Mouse (Mus musculus): Measurements from ENCODE around the gene BC048671.

Gene BC048671

DNA sequence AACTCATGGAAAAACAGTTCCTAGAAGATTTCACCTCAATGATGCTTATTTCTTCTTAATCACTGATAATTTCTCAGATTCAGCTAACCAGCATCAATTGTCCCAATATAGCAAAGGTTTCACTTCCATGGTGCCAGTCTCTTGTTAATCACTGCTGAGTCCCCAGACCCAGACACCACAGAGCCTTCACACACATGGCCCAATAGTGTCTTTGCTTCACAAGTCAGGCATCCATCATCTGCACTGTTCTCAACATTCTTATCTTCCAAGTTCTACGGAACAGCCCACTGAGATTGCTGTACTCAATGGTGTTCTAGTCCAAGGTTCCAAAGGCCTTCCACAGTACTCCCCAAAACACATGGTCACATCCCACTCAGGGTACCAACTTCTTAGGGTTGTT lies at the start of gene BC048671:
TSS of gene BC048671 (plus strand) at position 301 of the 400 bp plus-strand sequence.
- in situ Hi-C loops (cut with MboI, MseI) = no loop called here

DNA sequence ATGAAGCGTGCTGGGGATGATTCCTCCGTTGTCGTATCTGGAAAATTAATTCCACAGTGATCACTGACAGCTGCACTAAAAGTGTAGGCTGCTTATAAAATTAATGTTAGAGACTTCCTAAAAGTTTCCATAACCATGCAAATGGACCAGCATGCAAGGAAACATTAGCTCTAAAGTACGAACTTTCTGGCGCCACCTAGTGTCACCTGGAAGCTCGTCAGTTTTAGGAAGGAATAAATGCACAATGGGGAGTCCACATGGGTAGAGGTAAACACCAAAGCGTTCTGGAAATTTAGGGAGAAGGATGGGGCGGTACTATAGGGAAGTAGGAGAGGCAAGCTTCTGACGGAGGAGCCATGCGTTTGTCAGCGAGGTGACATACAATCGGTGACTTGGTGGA lies 12.8 kb upstream of the BC048671 start:
- in situ Hi-C loops (cut with MboI, MseI) = no loop called here

DNA sequence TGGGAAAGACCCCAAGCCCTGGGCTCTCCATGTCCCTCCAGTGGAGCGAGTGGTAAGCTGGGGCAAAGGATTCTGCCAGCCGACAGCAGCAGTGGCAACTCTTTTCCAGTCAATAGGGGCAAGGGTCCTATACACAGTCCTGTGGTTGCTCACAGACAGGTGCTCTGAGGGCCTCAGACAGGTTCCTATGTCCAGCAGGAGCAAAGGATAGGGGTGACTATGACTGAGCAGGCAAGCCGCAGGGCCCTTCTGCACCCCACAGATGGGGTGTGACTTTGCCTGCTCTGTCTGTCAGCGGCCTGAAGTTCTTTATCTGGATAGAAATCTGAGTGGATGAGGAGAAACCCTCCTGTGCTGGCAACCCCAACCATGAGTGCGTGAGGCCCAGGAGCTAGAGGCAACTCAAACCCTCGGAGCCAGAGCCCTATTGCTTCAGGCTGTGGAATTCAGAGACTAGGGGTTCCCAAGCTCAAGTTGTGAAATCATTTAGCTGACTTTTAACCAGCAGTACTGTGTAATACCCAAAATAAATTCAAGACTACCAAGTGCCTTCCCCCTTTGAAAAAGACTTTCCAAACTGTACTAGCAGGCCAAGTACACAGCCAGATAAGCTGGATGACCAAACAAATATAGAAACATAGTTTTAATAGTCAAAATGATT lies 5.4 kb downstream of the BC048671 start:
- in situ Hi-C loops (cut with MboI, MseI) = no loop called here

- in situ Hi-C loops (cut with MboI, MseI) = no loop called here
Observed at GRCm38 (mm10) chr6:90308839-90309778, 8.1 kb downstream of the BC048671 start.

DNA sequence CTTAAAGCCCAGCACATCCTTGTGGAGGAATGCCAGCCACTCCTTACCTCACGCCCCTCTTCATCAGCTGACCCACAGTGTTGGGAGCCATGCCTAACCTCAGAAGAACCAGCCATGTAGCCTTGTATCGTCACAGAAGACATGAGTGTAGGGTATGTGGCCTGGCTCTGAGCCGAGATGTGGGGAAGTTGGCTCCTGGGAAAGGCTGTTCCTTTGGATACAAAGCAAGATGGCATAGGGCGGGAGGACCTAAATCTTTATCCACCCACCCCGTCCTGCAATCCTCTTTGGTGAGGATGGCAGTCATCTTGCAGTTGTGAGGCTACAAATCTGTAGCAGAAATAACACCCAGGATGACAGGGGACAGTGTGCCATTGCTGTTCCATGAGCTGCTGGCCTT lies 14.9 kb downstream of the BC048671 start:
- in situ Hi-C loops (cut with MboI, MseI) = no loop called here

GRCm38 (mm10) chr6:90317510-90318258 lies 16.7 kb downstream of the BC048671 start:
- in situ Hi-C loops (cut with MboI, MseI) = no loop called here

DNA sequence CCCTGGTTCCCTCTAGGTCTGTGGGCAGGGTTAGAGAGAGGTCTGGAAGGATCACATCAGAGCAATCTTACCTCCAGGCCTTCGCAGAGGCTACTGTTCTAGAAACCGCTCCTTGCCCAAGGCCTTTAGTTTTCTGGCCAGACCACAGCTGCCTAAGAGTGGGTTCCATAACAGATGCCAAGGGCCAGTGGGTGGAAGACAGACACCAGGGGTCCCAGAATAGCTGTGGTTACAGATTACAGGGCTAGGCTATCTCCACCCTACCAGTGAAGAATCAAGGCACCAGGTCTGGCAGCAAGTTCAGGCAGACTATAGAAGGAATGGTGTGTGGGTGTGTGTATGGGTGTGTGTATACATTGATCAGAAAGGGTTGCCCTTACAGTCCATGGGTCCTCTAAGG lies 18.0 kb downstream of the BC048671 start:
- in situ Hi-C loops (cut with MboI, MseI) = no loop called here

DNA sequence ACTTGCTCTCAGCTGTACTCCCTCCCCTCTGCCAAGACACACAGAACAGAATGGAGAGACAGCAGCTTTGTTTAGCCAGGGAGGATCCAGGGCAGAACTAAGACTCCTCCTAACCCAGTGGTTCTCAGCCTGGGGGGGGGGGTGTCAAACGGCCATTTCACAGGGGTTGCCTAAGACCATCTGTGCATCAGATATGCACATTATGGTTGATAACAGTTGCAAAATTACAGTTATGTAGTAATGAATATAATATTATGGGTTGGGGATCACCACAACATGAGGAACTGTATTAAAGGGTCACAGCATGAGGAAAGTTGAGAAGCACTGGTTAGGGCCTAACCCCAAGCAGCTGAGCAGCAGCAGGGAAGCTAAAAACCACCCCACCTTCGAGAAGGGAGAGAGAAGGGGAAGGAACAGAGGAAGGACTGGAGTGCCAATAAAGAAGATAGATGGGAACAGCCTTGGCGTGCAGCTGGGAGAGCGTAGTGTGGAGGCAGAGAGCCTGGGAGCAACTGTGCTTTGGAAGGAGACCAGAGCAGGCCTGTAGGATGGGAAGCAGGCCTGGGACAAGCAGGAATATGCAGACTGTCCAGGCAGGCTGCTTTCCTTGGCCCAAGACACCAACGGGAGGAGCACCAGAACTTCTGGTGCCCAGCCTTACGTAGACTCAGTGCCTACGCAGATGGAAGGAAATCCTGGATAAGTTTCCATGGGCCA lies 18.6 kb downstream of the BC048671 start:
- in situ Hi-C loops (cut with MboI, MseI) = no loop called here

DNA sequence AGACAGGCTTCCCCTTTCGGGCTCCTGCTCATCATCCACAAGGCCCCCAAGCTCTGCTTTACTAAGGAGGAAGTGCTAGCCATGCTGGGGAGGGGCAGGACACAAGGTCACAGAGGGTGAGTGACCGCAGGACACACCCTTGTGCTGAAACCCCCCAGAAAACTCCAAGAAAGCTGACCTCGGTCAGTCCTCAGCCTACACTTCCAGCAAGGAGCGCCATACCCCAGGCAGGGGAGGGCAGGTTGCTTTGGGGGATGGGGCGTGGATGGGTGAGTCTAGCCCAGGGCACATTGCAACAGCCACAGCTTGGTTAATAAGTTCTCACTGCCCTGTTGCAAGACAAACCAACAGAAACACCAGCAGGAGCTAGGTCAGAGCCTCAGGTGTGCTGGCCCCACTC lies 19.4 kb downstream of the BC048671 start:
- in situ Hi-C loops (cut with MboI, MseI) = no loop called here

DNA sequence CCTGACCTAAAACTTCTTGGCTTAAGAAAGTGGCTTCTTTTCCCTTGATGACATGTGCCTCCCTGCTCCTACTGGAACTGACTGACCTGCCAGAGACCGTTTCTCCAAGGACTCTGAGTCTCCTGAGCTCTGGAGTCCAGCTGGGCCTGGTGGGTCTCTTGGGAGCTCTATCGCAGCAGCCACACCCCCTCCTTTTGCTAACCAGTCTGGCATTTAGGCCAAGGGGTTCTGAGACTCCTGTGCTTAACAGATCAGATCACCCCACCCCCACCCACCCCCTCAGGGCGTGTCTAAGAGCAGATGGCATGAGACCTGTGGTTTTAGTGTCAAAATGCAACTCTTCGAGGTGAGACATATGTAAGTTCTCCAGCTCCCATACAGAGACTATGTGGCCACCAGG lies 20.8 kb downstream of the BC048671 start:
- in situ Hi-C loops (cut with MboI, MseI) = no loop called here

- in situ Hi-C loops (cut with MboI, MseI) = no loop called here
Observed at GRCm38 (mm10) chr6:90324026-90324425, 23.0 kb downstream of the BC048671 start.

- in situ Hi-C loops (cut with MboI, MseI) = no loop called here
Observed at GRCm38 (mm10) chr6:90324463-90324862, 23.4 kb downstream of the BC048671 start.

GRCm38 (mm10) chr6:90324991-90325390 lies 24.0 kb downstream of the BC048671 start, which contains the start of gene Chst13:
Gene Chst13, minus strand, starts transcription at chr6:90325185.
- in situ Hi-C loops (cut with MboI, MseI) = loop anchor here (5.0 kb wide), 1 partner anchor 643 kb away; no protein-coding TSS in a partner anchor

GRCm38 (mm10) chr6:90327670-90328069 lies 26.7 kb downstream of the BC048671 start:
- in situ Hi-C loops (cut with MboI, MseI) = loop anchor here (5.0 kb wide), 1 partner anchor 645 kb away; no protein-coding TSS in a partner anchor

DNA sequence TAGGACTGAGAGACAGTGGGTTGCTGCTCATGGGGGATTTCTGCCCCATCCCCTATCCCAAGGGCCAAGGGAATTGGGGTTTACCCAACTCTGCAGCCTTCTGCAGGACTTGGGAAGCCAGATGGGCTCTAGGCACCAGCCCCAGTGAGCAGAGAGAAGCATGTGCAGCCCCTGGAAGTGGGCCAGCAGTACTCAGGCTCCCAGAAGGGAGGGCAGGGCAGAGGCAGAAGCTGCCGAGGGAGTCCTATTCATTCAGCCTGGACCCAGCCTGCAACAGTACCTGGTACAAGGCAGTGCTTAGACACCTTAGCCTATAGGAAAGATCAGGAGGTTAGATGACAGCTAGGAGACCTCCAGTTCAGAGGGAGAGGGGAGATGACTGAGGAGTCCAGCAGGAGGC lies 28.9 kb downstream of the BC048671 start:
- in situ Hi-C loops (cut with MboI, MseI) = loop anchor here (5.0 kb wide), 1 partner anchor 648 kb away; no protein-coding TSS in a partner anchor

- in situ Hi-C loops (cut with MboI, MseI) = no loop called here
Observed at GRCm38 (mm10) chr6:90332561-90333425, 31.8 kb downstream of the BC048671 start, which contains the start of gene Uroc1. Gene Uroc1, plus strand, starts transcription at chr6:90333284.

DNA sequence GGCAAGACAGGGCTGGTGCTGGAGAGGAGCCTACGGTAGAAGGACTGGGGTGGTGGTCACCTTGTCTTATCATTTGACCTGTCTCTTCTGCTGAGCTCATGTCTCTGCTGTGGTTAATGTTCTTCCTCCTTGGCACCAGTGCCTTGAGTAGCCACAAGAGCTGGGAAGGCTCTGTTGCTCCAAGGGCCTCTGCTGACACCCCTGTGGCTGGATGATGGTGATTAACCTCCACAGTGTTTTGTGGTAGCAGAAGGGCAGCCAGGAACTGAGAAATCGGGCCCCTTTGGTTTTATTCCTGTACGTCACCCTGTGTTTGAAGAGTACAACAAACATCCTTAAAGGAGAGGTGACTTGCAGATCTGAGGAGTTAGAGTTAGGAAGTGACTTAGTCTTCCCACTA lies 33.2 kb downstream of the BC048671 start:
- in situ Hi-C loops (cut with MboI, MseI) = no loop called here

- in situ Hi-C loops (cut with MboI, MseI) = no loop called here
Observed at GRCm38 (mm10) chr6:90342343-90342742, 41.3 kb downstream of the BC048671 start.

GRCm38 (mm10) chr6:90347183-90347582 lies 46.2 kb downstream of the BC048671 start:
- in situ Hi-C loops (cut with MboI, MseI) = no loop called here

- in situ Hi-C loops (cut with MboI, MseI) = no loop called here
Observed at GRCm38 (mm10) chr6:90348500-90348899, 47.5 kb downstream of the BC048671 start.

All from T-helper 2 cell (primary cell).